Mouse (Mus musculus) kidney, adult 9 months (tissue): ENCODE measurements around the gene Sfi1.
"Not testable (repeated sequence)": the region's sequence is repeated elsewhere in the genome, so short reads cannot be mapped to it uniquely, and the experiment has no call there.

Experiments
- DNase-seq: peaks from one replicate; pipeline ENCODE4 v3.0.0; 2022

The Sfi1 gene

GRCm38 (mm10) chr11:3101072-3101874, 92.0 kb downstream of the Sfi1 start:
- DNase-seq, result no peak

GRCm38 (mm10) chr11:3100066-3100645, 93.1 kb downstream of the Sfi1 start:
- DNase-seq, result not testable (repeated sequence)
